Mouse (Mus musculus): ENCODE results near the gene Olfr1496.
"Not testable (repeated sequence)": the region's sequence is repeated elsewhere in the genome, so short reads cannot be mapped to it uniquely, and the experiment has no call there.

Olfr1496 gene

DNA sequence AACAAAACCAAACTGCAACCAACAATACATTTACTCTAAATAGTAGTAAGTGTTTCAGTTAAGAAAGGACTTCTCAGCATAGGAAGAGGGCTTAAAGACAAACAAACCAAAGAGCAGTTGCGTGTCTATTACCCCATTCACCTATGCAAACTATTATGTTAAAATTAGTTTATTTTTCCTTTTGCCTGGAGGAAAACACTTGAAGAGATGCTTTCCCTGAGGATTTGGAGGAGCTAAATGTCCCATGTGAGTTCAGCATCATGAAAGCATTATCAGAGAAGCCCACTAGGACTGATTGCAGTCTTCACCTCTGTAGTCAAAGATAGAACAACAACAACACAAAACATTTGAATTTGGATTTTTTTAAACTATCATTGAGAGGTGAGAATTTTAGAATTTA, at the start of gene Olfr1496:
TSS of gene Olfr1496 (plus strand) at position 301 of the 400 bp plus-strand sequence.
- DNase-seq: no peak

DNA sequence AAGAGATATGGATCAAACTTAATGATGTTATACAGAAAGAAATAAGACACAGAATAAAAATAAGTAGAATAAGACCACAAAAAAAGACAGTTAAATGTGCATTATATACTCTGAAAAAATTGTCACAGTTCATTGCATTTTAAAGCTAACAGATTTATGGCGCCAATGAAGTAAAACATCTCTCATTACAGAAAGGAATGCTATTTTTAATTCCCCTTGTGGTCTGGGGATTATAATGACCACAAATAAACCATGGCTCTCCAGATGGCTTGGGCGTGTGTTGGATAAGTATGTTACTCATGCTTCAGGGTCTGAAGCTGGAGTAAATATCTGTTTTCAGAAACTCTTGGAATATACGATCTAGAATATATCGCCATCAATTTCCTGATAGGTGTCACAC, 38.2 kb upstream of the Olfr1496 start, which contains the start of gene Olfr1494:
TSS of gene Olfr1494 (plus strand) at position 301 of the 400 bp plus-strand sequence.
- DNase-seq: no peak

DNA sequence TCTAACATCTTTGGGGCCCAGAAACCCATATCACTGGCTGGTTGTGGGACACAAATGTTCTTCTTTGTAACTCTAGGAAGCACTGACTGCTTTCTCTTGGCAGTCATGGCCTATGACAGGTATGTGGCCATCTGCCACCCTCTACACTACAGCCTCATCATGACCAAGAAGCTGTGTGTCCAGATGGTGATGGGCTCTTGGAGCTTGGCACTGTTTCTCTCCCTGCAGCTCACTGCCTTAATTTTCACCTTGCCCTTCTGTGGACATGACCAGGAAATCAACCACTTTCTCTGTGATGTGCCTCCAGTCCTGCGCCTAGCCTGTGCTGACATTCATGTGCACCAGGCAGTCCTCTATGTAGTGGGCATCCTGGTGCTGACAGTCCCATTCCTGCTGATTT, 28.3 kb upstream of the Olfr1496 start:
- DNase-seq: no peak

DNA sequence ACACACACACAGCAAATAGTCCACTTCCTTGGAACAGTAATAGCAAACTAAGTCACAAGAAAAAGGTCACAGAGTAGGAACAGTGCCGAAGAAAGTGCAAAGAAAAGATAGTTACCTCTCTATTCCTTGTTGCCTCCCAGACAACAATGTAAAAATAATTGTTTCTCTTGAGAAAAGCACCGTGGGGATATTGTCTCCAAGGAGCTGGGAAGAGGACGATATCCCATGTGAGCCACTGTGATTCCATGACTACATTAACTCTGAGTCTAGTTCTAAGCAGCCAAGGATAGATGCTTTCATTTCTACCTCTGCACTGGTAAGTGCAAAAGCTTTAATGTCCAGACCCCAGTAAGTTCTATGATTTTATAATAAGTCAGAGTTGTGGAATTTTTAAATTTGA, 13.4 kb upstream of the Olfr1496 start, which contains the start of gene Olfr1495:
TSS of gene Olfr1495 (plus strand) at position 301 of the 400 bp plus-strand sequence.
- DNase-seq: no peak

DNA sequence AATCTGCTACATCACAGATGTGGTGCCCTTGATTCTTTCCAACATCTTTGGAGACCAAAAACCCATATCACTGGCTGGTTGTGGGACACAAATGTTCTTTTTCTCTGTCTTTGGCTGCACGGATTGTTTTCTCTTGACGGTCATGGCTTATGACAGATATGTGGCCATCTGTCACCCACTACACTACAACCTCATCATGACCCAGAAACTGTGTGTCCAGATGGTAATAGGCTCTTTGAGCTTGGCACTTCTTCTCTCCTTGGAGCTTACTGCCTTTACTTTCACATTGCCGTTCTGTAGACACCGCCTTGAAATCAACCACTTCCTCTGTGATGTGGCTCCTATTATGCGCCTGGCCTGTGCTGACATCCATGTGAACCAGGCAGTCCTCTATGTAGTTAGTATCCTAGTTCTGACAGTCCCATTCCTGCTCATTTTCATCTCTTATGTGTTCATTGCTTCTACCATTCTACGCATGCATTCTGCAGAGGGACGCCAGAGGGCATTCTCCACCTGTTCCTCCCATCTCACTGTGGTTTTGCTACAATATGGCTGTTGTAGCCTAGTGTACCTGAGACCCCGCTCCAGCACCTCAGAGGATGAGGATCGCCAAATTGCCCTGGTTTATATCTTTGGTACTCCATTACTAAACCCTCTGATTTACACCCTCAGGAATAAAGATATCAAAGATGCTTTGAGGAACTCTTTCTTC, 9.0 kb upstream of the Olfr1496 start:
- no peak for DNase-seq

DNA sequence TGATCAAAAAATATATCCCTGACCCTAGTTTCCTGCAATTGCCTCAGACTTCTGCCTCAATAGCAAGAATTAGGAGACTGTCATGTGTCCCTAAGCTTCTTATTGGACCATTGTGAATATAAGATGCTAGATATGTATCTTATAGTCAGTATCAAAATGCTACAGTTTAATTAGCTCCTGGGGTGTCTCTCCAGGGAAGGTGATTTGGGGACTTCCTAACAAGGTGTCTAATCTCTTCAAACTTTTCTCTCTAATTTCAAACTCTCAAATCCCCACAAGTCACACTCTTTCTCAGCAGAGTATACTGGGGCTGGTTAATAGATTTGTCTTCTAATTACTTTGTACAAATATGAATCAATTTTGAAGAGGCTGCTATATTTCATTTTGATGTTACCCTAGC, 20.4 kb downstream of the Olfr1496 start, which contains the start of gene Olfr1497:
TSS of gene Olfr1497 (minus strand) at position 101 of the 400 bp plus-strand sequence.
- no peak for DNase-seq

DNA sequence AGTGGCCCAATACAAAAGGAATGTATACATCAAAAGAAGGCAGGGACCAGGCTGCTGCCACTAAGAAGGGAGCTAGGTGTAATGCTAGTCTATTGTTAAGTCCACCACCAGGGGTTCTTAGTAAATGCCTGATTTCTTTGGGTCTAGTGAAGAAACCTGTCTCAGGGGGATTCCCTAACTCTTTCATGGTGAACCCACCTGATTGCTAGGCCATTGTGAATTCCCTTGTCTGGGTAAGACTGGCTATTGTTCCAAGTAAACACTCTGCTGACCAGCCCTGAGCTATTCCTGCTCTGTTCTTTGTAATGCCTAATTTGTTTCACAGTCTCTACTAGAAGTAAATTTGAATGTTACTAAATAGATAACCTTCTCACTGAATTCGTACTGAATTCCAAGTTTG, 27.8 kb downstream of the Olfr1496 start:
- DNase-seq: not testable (repeated sequence)

DNA sequence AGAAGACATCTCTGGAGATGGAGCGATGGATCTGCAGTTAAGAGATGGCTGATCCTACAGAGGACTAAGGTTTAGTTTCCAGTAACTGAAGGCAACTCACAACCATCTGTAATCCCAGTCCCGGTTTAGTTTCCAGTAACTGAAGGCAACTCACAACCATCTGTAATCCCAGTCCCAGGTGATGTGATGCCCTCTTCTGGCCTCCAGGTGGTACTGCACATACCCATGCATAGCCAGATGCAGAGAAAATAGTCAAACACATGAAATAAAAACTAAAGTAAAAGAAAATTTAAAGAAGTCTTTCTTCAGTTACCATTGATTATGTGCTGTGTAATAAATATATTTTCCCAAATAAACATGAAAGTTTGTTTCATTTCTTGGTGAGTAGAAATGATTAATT, 35.1 kb downstream of the Olfr1496 start:
- DNase-seq: no peak

DNA sequence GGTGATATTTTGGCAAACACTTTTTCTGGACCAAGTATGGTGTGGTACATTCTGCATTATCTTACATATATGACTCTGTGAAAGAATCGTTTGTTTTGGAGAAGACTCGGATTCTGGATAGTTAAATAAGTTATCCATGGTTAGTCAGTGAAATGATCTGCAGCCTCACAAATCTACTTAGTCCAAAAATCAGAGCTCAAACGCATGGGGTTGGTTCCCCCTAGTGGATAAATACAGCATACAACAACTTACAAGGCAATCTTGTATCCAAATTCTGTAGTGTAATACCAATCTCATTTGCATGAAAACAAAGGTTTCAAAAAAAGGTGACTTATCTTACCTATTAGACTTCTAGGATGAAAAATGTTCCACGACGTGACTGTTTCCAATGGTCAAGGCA, 41.1 kb downstream of the Olfr1496 start:
- DNase-seq: no peak

DNA sequence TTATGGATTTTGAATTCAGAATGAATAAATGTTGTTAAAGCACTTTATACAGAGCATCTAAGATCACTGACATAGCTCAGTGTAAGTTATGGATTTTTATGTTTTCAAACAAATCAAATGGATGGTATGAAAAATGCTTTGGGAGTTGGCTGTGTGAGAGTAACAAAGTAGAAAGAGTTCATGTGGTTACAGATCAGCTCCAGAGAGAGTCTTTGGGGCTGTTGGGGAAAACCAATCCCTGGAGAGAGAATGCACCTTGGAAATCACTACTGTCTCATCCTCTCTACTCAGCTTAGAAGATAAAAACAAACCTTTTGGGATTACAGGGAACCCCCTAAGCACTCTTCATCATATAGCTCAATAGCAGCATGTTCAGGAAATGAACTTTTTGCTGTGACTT, 41.7 kb downstream of the Olfr1496 start, which contains the start of gene Olfr1499:
TSS of gene Olfr1499 (minus strand) at position 101 of the 400 bp plus-strand sequence.
- no peak for DNase-seq

DNA sequence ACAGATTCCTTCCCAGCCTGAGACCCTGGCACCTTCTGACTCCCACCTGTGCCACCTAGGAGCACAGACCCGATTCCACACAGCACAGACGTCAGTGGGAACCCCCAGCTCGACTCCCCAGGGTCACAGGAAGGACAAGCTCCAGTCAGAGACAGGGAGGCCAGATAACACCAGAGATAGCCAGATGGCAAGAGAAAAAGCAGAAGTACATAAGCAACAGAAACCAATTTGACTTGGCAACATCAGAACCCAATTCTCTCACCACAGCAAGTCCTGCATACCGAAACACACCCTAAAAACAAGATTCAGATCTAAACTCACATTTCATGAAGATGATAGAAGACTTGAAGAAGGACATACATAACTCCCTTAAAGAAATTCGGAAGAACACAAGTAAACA, 43.2 kb downstream of the Olfr1496 start:
- DNase-seq: no peak

DNA sequence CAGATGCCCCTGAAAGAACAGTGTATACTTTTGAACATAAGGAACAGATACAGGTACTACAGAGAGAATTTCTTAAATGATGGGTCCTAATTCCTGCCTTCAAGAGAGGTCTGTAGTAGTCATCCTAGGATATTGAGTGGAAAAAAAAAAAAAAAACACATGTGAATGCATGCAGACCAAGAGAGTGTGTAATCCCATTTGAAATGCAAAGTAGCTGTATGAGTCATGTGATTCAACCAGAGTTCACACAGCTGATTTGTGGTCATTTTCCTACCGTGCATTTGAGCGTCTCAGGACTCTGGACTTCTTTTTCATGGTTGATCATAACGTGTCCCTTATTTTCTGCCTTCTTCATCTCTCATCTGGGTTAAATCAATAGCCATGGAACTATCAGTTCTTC, 50.8 kb downstream of the Olfr1496 start:
- DNase-seq: no peak

DNA sequence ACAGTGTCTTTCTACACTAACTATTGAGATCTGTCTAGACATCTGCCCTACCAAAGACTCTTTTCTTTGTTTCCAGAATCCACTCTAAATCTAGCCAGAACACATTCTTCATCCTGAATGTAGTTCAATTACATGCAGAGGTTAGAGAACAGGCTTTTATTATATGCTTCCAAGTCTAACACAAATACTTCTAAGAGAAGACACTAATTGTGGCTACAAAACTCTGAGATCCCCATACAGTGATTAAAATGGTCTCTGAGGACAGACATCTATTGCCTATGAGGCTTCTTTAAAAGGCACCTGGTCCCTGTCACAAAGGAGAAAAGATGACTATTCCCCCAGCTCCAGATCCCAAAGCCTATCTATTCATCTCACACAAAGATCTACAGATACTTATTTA, 52.7 kb downstream of the Olfr1496 start, which contains the start of gene Olfr1500:
TSS of gene Olfr1500 (minus strand) at position 101 of the 400 bp plus-strand sequence.
- DNase-seq: no peak
